In the genomic region with DNA sequence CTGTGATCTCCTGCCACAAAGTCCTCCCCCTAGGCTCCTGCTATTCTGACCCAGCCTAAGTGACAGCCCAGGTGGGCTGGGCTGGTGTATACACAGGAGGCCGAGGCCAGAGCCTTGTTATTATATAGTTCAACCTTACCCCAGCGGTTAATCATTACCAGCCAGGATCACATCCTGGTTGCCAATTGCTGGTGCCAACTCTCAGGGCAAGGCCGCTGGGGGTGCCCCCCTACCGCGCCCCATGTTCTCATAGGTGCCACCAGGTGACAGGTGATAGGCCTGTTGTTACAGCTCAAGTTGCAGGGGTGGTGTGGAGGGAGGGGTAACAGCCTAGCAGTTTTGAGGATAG, we compare ENCODE assay signal across 13 mouse cellular contexts. TPM values are rescaled to one million over a fixed set of nuclear protein-coding genes. Genes with fewer than 3 reads are reported as not detected.
DNase-seq lines count a peak whose midpoint lies in the region; ATAC-seq lines count a peak whose summit lies in the region.
"Had no signal": no experiment of that assay in that cellular context is flagged by ENCODE, and none has a peak within 500 bp of the region (broad histone marks: within the 10 kb centered on the region; RNA-seq: fewer than 3 reads in every experiment).

No protein-coding gene starts in this region.

- H3K27ac ChIP-seq in heart, embryonic 11.5 days (ENCODE audit: low read depth, low read length): peak overlapping the region; percentile 54; the same call in 1 of the 2 replicates
- peak overlapping the region; percentile 60 for H3K27ac ChIP-seq in embryonic facial prominence, embryonic 10.5 days (replicated peaks)
- peak overlapping the region; percentile 93 for H3K27ac ChIP-seq in kidney, embryonic 15.5 days
- peak overlapping the region; percentile 55 for H3K27ac ChIP-seq in lung, embryonic 16.5 days (ENCODE audit: low read length)
- H3K27ac ChIP-seq in midbrain, embryonic 14.5 days (replicated peaks; ENCODE audit: low read depth, low read length): no peak overlapping the region

- no peaks in the 10 kb centered on the region; the same call in 1 of the 2 replicates for H3K9me3 ChIP-seq in heart, embryonic 11.5 days (replicated peaks; ENCODE audit: control insufficient read depth, low read length)
- H3K9me3 ChIP-seq in embryonic facial prominence, embryonic 10.5 days: no peaks in the 10 kb centered on the region
- 0 out of 2 replicates have a peak, but pooled peaks cover 5% of the 10 kb centered on the region for H3K9me3 ChIP-seq in kidney, embryonic 15.5 days (replicated peaks)
- H3K9me3 ChIP-seq in lung, embryonic 16.5 days (ENCODE audit: control insufficient read depth, low read length): peaks cover 6% of the 10 kb centered on the region
- H3K9me3 ChIP-seq in midbrain, embryonic 14.5 days (ENCODE audit: control insufficient read depth, low read length): no peaks in the 10 kb centered on the region
- H3K9me3 ChIP-seq: megakaryocyte, embryonic 14.5 days had no signal

- peaks cover 50% of the 10 kb centered on the region for H3K4me1 ChIP-seq in heart, embryonic 11.5 days (ENCODE audit: control insufficient read depth, insufficient read depth, low read length)
- peaks cover 55% of the 10 kb centered on the region for H3K4me1 ChIP-seq in embryonic facial prominence, embryonic 10.5 days
- H3K4me1 ChIP-seq in kidney, embryonic 15.5 days: peaks cover 59% of the 10 kb centered on the region
- peaks cover 43% of the 10 kb centered on the region for H3K4me1 ChIP-seq in lung, embryonic 16.5 days (replicated peaks; ENCODE audit: control insufficient read depth, insufficient read depth, low read length)
- no peaks in the 10 kb centered on the region for H3K4me1 ChIP-seq in midbrain, embryonic 14.5 days (ENCODE audit: control insufficient read depth, insufficient read depth, low read length)

- H3K4me3 ChIP-seq in heart, embryonic 11.5 days (ENCODE audit: low read depth, low read length): no peak overlapping the region
- H3K4me3 ChIP-seq in embryonic facial prominence, embryonic 10.5 days: no peak overlapping the region
- H3K4me3 ChIP-seq in kidney, embryonic 15.5 days (replicated peaks): no peak overlapping the region
- H3K4me3 ChIP-seq in lung, embryonic 16.5 days (ENCODE audit: low read length): no peak overlapping the region
- no peak overlapping the region for H3K4me3 ChIP-seq in midbrain, embryonic 14.5 days (replicated peaks; ENCODE audit: low read depth, low read length)
- H3K4me3 ChIP-seq: megakaryocyte, embryonic 14.5 days had no signal

- no peak overlapping the region for H3K9ac ChIP-seq in heart, embryonic 11.5 days (ENCODE audit: low read depth, low read length)
- H3K9ac ChIP-seq in kidney, embryonic 15.5 days: no peak overlapping the region
- no peak overlapping the region for H3K9ac ChIP-seq in lung, embryonic 16.5 days (ENCODE audit: low read length)
- H3K9ac ChIP-seq in midbrain, embryonic 14.5 days (replicated peaks; ENCODE audit: low read length): no peak overlapping the region

- WGBS in heart, embryonic 11.5 days (ENCODE audit: insufficient replicate concordance): 86% methylated on average over 5 of the region's 5 CpGs
- 81% methylated on average over 5 of the region's 5 CpGs for WGBS in embryonic facial prominence, embryonic 10.5 days
- WGBS in kidney, embryonic 15.5 days: 70% methylated on average over 5 of the region's 5 CpGs
- WGBS in lung, embryonic 16.5 days: 67% methylated on average over 5 of the region's 5 CpGs
- 88% methylated on average over 5 of the region's 5 CpGs for WGBS in midbrain, embryonic 14.5 days

- no peaks in the 10 kb centered on the region for H3K27me3 ChIP-seq in heart, embryonic 11.5 days (ENCODE audit: control insufficient read depth, insufficient read depth, low read length)
- no peaks in the 10 kb centered on the region for H3K27me3 ChIP-seq in embryonic facial prominence, embryonic 10.5 days (replicated peaks; ENCODE audit: low read depth, poor library complexity, severe bottlenecking)
- no peaks in the 10 kb centered on the region for H3K27me3 ChIP-seq in kidney, embryonic 15.5 days
- no peaks in the 10 kb centered on the region for H3K27me3 ChIP-seq in lung, embryonic 16.5 days (ENCODE audit: control insufficient read depth, insufficient read depth, low read depth, low read length)
- H3K27me3 ChIP-seq in midbrain, embryonic 14.5 days (ENCODE audit: control insufficient read depth, insufficient read depth, low read length): no peaks in the 10 kb centered on the region

- H3K36me3 ChIP-seq in heart, embryonic 11.5 days (ENCODE audit: control insufficient read depth, insufficient read depth, low read length): peaks cover 11% of the 10 kb centered on the region
- H3K36me3 ChIP-seq in embryonic facial prominence, embryonic 10.5 days (replicated peaks): peaks cover 18% of the 10 kb centered on the region
- H3K36me3 ChIP-seq in kidney, embryonic 15.5 days: peaks cover 40% of the 10 kb centered on the region
- peaks cover 19% of the 10 kb centered on the region for H3K36me3 ChIP-seq in lung, embryonic 16.5 days (ENCODE audit: control insufficient read depth, insufficient read depth, low read length)
- no peaks in the 10 kb centered on the region for H3K36me3 ChIP-seq in midbrain, embryonic 14.5 days (ENCODE audit: control insufficient read depth, insufficient read depth, low read length)

- H3K4me2 ChIP-seq in heart, embryonic 11.5 days: no peak overlapping the region
- H3K4me2 ChIP-seq in kidney, embryonic 15.5 days: peak overlapping the region; percentile 35
- H3K4me2 ChIP-seq in lung, embryonic 16.5 days (ENCODE audit: low read depth, low read length): no peak overlapping the region
- H3K4me2 ChIP-seq in midbrain, embryonic 14.5 days (ENCODE audit: low read length): no peak overlapping the region

- DNase-seq in heart, postnatal 14 days: no peak
- DNase-seq in embryonic facial prominence, embryonic 10.5 days (ENCODE audit: low spot score): no peak
- DNase-seq in spleen, postnatal 4 days (ENCODE audit: low spot score in 2 of 2): no peak
- no peak for DNase-seq in cerebellum, postnatal 14 days
- DNase-seq in midbrain, embryonic 14.5 days: no peak
- DNase-seq: cerebellum, postnatal 10 days; heart, postnatal 36 days had no signal

- intact Hi-C loops in heart, postnatal 14 days (cut with DNase I): no loop called here

- no peak for ATAC-seq in heart, embryonic 11.5 days (replicated peaks; ENCODE audit: insufficient number of reproducible peaks, low FRiP score, low TSS enrichment)
- peak; percentile 86 for ATAC-seq in kidney, embryonic 15.5 days (replicated peaks; ENCODE audit: low FRiP score)
- peak; percentile 34; the same call in 1 of the 2 replicates for ATAC-seq in lung, embryonic 16.5 days (ENCODE audit: low read depth)
- ATAC-seq in midbrain, embryonic 14.5 days (ENCODE audit: low FRiP score, low TSS enrichment): no peak

RNA-seq across cellular contexts. Expression of gene Myo15b, which starts 14.3 kb away (rescaled TPM):
- polyA plus RNA-seq in heart, embryonic 11.5 days (2014; fragmentation: Nextera tagmentation; extraction: Ambion mirVana): 0.06 and 0.39 TPM in 2 replicates
- total RNA-seq in heart, postnatal 14 days (2021): under 1 TPM; 0.07 to 0.14 TPM
- 0.07 and 0.16 TPM in 2 replicates for polyA plus RNA-seq in embryonic facial prominence, embryonic 10.5 days (2016; fragmentation: Nextera tagmentation; extraction: Ambion mirVana)
- 8.0 and 11.1 TPM in 2 replicates for polyA plus RNA-seq in kidney, embryonic 15.5 days (2015; fragmentation: Nextera tagmentation; extraction: Ambion mirVana)
- polyA plus RNA-seq in lung, embryonic 16.5 days (2015; fragmentation: Nextera tagmentation; extraction: Ambion mirVana): 0.83 and 2.0 TPM in 2 replicates
- polyA plus RNA-seq in midbrain, embryonic 14.5 days (2014; fragmentation: Nextera tagmentation; extraction: Ambion mirVana): 0.15 TPM in 1 of 2 replicates, not detected in the other
- total RNA-seq: gastrocnemius, adult 18-20 months had no signal

RNA-seq across cellular contexts. Expression of gene Llgl2, which starts 20.0 kb away (rescaled TPM):
- 21.5 and 22.4 TPM in 2 replicates for polyA plus RNA-seq in heart, embryonic 11.5 days (2014; fragmentation: Nextera tagmentation; extraction: Ambion mirVana)
- total RNA-seq in heart, postnatal 14 days (2021): 10 to 100 TPM; 15.0 to 18.2 TPM
- 15.3 and 15.5 TPM in 2 replicates for polyA plus RNA-seq in embryonic facial prominence, embryonic 10.5 days (2016; fragmentation: Nextera tagmentation; extraction: Ambion mirVana)
- polyA plus RNA-seq in kidney, embryonic 15.5 days (2015; fragmentation: Nextera tagmentation; extraction: Ambion mirVana): 39.1 and 41.0 TPM in 2 replicates
- polyA plus RNA-seq in lung, embryonic 16.5 days (2015; fragmentation: Nextera tagmentation; extraction: Ambion mirVana): 45.0 and 58.7 TPM in 2 replicates
- polyA plus RNA-seq in midbrain, embryonic 14.5 days (2014; fragmentation: Nextera tagmentation; extraction: Ambion mirVana): 0.55 and 0.63 TPM in 2 replicates

RNA-seq across cellular contexts. Expression of gene Tsen54, which starts 29.3 kb away (rescaled TPM):
- 20.8 TPM in 2 replicates for polyA plus RNA-seq in heart, embryonic 11.5 days (2014; fragmentation: Nextera tagmentation; extraction: Ambion mirVana)
- 10 to 100 TPM in 1 of 2 experiments, 1 to 10 TPM in 1; 8.7 to 12.1 TPM for total RNA-seq in heart, postnatal 14 days (2021)
- 40.3 and 40.6 TPM in 2 replicates for polyA plus RNA-seq in embryonic facial prominence, embryonic 10.5 days (2016; fragmentation: Nextera tagmentation; extraction: Ambion mirVana)
- polyA plus RNA-seq in kidney, embryonic 15.5 days (2015; fragmentation: Nextera tagmentation; extraction: Ambion mirVana): 37.3 and 39.8 TPM in 2 replicates
- polyA plus RNA-seq in lung, embryonic 16.5 days (2015; fragmentation: Nextera tagmentation; extraction: Ambion mirVana): 36.9 and 38.1 TPM in 2 replicates
- polyA plus RNA-seq in midbrain, embryonic 14.5 days (2014; fragmentation: Nextera tagmentation; extraction: Ambion mirVana): 17.2 and 20.5 TPM in 2 replicates

RNA-seq across cellular contexts. Expression of gene Caskin2, which starts 30.4 kb away (rescaled TPM):
- polyA plus RNA-seq in heart, embryonic 11.5 days (2014; fragmentation: Nextera tagmentation; extraction: Ambion mirVana): 17.4 and 18.1 TPM in 2 replicates
- total RNA-seq in heart, postnatal 14 days (2021): 10 to 100 TPM; 54.0 to 54.9 TPM
- polyA plus RNA-seq in embryonic facial prominence, embryonic 10.5 days (2016; fragmentation: Nextera tagmentation; extraction: Ambion mirVana): 20.3 and 20.4 TPM in 2 replicates
- 17.3 and 20.9 TPM in 2 replicates for polyA plus RNA-seq in kidney, embryonic 15.5 days (2015; fragmentation: Nextera tagmentation; extraction: Ambion mirVana)
- 21.6 and 22.0 TPM in 2 replicates for polyA plus RNA-seq in lung, embryonic 16.5 days (2015; fragmentation: Nextera tagmentation; extraction: Ambion mirVana)
- 8.4 and 9.8 TPM in 2 replicates for polyA plus RNA-seq in midbrain, embryonic 14.5 days (2014; fragmentation: Nextera tagmentation; extraction: Ambion mirVana)

RNA-seq across cellular contexts. Expression of gene Smim5, which starts 55.9 kb away (rescaled TPM):
- polyA plus RNA-seq in heart, embryonic 11.5 days (2014; fragmentation: Nextera tagmentation; extraction: Ambion mirVana): 19.6 and 21.8 TPM in 2 replicates
- 10 to 100 TPM; 19.6 to 20.4 TPM for total RNA-seq in heart, postnatal 14 days (2021)
- polyA plus RNA-seq in embryonic facial prominence, embryonic 10.5 days (2016; fragmentation: Nextera tagmentation; extraction: Ambion mirVana): 1.5 and 1.8 TPM in 2 replicates
- polyA plus RNA-seq in kidney, embryonic 15.5 days (2015; fragmentation: Nextera tagmentation; extraction: Ambion mirVana): 3.9 and 4.1 TPM in 2 replicates
- polyA plus RNA-seq in lung, embryonic 16.5 days (2015; fragmentation: Nextera tagmentation; extraction: Ambion mirVana): 5.6 and 8.9 TPM in 2 replicates
- 0.46 and 1.1 TPM in 2 replicates for polyA plus RNA-seq in midbrain, embryonic 14.5 days (2014; fragmentation: Nextera tagmentation; extraction: Ambion mirVana)
- polyA plus RNA-seq: testis, adult 2 months had no signal

Comparison
In these comparisons a context has a peak if more than half of its experiments do, and no peak if none do; other contexts are left out.
1. ATAC-seq: peak in kidney, embryonic 15.5 days (single experiment) and lung, embryonic 16.5 days (single experiment); none in heart, embryonic 11.5 days (single experiment) and midbrain, embryonic 14.5 days (single experiment).